Mouse (Mus musculus): ENCODE results near the gene Garem2. TPM values are rescaled to one million over a fixed set of nuclear protein-coding genes. Genes with fewer than 3 reads are reported as not detected.

Garem2 gene
- polyA plus RNA-seq (2014; fragmentation: Illumina TruSeq; extraction: RNeasy Lipid Tissue Mini Kit (QIAGEN cat#74804); ENCODE audit: low read depth, low replicate concordance): not detected

DNA sequence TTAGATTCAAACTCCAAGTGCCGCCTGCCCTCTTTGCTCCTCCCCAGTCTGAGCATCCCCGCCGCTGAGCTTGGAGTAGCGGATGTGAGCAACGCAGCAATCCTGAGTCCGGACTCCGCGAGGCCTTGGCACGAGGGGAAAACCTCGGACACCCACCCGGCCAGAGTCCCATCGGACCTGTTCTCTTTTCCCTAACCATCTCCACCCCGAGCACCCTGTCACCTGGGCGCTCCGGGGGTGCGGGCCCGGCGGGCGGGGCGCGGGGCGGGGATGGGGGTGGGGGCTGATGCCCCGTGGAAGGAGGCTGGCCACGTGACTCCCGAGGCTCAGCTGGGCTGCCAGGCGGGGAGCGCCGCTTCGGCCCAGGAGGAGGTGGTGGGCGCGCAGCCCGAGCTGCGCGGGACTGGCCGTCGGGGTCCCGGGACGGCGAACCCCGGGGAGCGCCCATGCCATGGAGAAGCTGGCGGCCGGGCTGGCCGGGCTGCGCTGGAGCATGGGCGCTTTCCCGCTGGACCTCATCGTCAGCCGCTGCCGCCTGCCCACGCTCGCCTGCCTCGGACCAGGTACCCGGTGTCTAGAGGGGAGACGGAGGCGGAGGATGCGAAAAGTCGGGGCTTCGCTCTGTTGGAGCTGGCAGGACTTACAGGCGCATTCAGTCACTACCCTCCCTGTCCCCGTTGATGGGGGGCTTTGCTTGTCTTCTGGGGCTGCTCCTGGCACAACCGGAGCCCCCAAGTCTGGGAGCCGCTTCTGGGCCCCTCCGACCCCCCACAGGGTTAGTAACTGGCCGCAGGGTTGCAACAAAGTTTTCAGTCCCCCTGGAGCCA lies at the start of gene Garem2:
Garem2 (plus strand) TSS at position 321 of the 827 bp plus-strand sequence.

DNA sequence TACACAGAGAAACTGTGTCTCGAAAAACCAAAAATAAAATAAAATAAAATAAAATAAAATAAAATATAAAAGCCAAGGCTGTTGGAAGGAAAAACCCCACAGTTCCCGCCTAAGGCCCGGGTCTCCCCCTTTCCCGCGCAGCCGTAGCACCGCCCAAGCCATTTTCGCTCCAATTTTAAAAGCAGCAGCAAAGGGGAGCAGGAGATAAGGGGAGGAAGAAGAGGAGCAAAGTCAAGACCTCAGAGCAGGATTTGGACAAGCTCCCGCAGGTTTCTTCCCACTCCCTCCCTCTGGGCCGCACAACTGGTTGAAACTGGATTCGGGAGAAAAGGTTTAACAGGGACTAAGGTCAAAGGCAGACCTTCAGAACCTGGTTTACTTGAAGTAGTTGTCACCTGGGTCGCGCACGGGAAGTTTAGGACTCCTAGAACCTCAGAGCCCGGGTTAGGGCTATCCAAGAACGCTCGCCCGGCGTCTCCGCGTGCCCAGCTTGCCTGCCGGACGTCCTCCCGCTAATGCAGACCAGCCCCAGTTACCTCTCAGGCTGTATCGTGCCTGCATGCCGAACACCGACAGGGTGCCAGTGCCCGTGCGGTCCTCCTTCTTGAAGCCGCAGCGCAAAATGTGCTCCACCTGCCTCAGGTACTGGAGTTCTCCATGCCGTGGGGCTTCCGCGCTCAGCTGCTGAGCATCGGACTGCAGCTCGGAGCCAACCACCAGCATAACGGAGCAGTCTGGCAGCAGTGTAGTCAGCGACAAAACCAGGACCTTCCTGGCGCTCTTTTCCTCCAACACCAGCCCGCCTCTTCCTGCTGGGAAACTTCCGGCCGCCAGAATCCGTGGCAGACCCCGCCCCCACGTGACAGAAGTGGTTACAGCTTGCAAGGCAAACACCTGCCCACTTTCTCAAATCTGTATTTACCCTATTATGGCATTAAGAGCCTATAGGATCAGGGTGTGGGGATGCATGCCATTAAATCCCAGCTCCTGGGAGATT lies 31.8 kb upstream of the Garem2 start, which contains the start of gene Tyms:
Tyms (minus strand) TSS at position 793 of the 997 bp plus-strand sequence.

DNA sequence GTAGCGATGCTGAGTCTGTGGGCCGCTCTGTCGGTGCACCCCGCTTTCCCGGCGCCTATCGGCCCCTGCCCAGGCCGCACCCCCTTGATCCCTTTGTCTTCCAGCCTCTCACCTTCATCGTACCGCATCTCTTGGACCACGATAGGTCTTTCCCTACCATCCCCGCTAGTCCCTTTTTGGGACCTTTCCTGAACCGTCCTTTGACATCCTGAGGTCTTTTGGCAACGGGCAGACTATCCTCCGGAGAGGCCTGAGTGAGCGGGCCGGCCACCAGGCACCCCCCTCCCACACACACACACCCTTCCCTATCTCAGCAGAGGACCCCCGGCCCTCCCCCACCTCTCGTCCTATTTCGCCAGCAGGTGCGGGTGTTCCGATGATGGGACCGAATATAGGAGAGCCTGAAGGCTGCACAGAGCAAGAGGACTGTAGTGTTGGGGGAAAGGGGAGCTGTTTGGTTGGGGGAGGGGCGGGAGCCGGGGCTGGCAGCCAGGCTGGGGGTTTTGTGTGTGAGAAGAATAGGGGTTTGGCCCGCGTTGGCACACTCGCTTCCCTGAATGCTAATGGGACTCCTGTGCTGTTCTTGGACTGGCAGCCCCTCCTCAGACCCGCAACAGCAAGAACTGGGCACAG lies 823 bp downstream of the Garem2 start, which contains the start of gene 3110082J24Rik:
3110082J24Rik (minus strand) TSS at position 419 of the 633 bp plus-strand sequence.

DNA sequence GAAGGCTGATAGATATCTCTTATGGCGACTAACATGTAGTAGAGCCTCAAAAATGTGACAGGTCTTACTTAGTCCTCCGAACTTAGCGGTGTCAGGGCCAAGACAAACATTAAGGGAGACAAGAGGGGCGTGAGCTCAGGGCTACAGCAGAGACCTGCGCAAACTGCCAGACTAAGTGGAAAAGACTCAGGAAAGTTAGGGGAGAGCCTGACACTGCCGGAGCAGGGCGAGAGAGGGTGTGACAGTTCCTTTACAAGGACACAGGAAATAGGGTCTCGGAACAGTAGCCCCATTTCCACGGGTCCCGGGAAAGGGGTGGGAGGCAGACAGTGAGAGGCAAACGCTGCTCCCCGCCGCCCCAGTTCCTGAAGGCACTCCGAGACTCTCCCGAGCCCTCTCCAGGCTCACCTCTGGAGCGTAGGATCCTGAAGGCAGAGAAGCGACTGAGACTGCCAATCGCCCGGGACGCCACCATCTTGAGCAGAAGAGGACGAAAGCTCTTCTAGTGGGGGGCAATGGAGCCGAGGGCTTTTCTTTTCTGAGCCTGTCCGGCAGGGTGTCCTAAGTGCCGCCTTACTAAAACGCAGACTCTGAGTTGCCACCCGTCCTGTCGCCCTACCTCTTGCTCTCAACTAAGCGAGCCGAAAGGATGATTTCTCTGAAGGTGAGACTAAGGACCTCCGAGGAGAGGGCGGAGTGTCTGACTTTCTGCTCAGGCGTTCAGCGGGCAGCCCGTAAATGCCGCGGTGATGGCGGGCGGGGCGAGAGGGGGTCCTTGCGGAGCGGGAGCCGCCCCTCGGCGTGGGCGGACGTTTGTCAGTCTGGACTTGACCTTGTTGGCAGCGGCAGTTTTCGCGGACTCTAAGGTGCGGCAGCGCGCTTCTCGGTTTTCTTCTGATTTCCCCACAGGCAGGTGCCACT lies 49.8 kb downstream of the Garem2 start, which contains the start of the genes Hadha and Hadhb:
Hadha (minus strand) TSS at position 689 of the 921 bp plus-strand sequence.
Hadhb (plus strand) TSS at position 775 of the 921 bp plus-strand sequence.

Other genes starting within 250 kb of the Garem2 start
- not detected for gene Il6, start 92.0 kb upstream of the Garem2 start, polyA plus RNA-seq (2014; fragmentation: Illumina TruSeq; extraction: RNeasy Lipid Tissue Mini Kit (QIAGEN cat#74804); ENCODE audit: low read depth, low replicate concordance)
- gene Tyms, start 31.5 kb upstream of the Garem2 start, polyA plus RNA-seq (2014; fragmentation: Illumina TruSeq; extraction: RNeasy Lipid Tissue Mini Kit (QIAGEN cat#74804); ENCODE audit: low read depth, low replicate concordance): 36.4 TPM
- not detected for gene 3110082J24Rik, start 925 bp downstream of the Garem2 start, polyA plus RNA-seq (2014; fragmentation: Illumina TruSeq; extraction: RNeasy Lipid Tissue Mini Kit (QIAGEN cat#74804); ENCODE audit: low read depth, low replicate concordance)
- gene Hadha, start 50.0 kb downstream of the Garem2 start, polyA plus RNA-seq (2014; fragmentation: Illumina TruSeq; extraction: RNeasy Lipid Tissue Mini Kit (QIAGEN cat#74804); ENCODE audit: low read depth, low replicate concordance): 189 TPM
- gene Hadhb, start 50.1 kb downstream of the Garem2 start, polyA plus RNA-seq (2014; fragmentation: Illumina TruSeq; extraction: RNeasy Lipid Tissue Mini Kit (QIAGEN cat#74804); ENCODE audit: low read depth, low replicate concordance): 759 TPM
- not detected for gene Adgrf3, start 100.6 kb downstream of the Garem2 start, polyA plus RNA-seq (2014; fragmentation: Illumina TruSeq; extraction: RNeasy Lipid Tissue Mini Kit (QIAGEN cat#74804); ENCODE audit: low read depth, low replicate concordance)
- gene Selenoi, start 127.4 kb downstream of the Garem2 start, polyA plus RNA-seq (2014; fragmentation: Illumina TruSeq; extraction: RNeasy Lipid Tissue Mini Kit (QIAGEN cat#74804); ENCODE audit: low read depth, low replicate concordance): 97.4 TPM
- gene Drc1, start 176.2 kb downstream of the Garem2 start, polyA plus RNA-seq (2014; fragmentation: Illumina TruSeq; extraction: RNeasy Lipid Tissue Mini Kit (QIAGEN cat#74804); ENCODE audit: low read depth, low replicate concordance): 1.0 TPM

Measured in sigmoid colon, adult 10 weeks (tissue).